Comparison of ENCODE assay signal across 8 mouse cellular contexts in genomic region chr14:16243603-16244209, GRCm38 (mm10). TPM values are rescaled to one million over a fixed set of nuclear protein-coding genes. Genes with fewer than 3 reads are reported as not detected.
DNase-seq lines count a peak whose midpoint lies in the region; ATAC-seq lines count a peak whose summit lies in the region.

No protein-coding gene starts in this region.

- no peak for ATAC-seq in embryonic facial prominence, embryonic 13.5 days (ENCODE audit: insufficient number of reproducible peaks, insufficient read depth, low FRiP score, low TSS enrichment, low read depth)
- ATAC-seq in liver, embryonic 11.5 days (replicated peaks; ENCODE audit: low FRiP score), result no peak; the same call in 1 of the 2 replicates
- ATAC-seq in neural tube, embryonic 12.5 days (ENCODE audit: low FRiP score, low read depth), result 0 out of 2 replicates have a peak, but pooled peaks have one; percentile 7

- peak overlapping the region; percentile 78 for H3K9ac ChIP-seq in embryonic facial prominence, embryonic 13.5 days
- peak overlapping the region; percentile 82 for H3K9ac ChIP-seq in liver, embryonic 11.5 days (ENCODE audit: low read depth, low read length)
- H3K9ac ChIP-seq in neural tube, embryonic 12.5 days, result peak overlapping the region; percentile 58

- no peaks in the 10 kb centered on the region for H3K27me3 ChIP-seq in embryonic facial prominence, embryonic 13.5 days
- H3K27me3 ChIP-seq in hindbrain, embryonic 10.5 days (ENCODE audit: insufficient read depth, poor library complexity, severe bottlenecking), result no peaks in the 10 kb centered on the region
- H3K27me3 ChIP-seq in liver, embryonic 11.5 days (replicated peaks; ENCODE audit: control insufficient read depth, insufficient read depth, low read length), result no peaks in the 10 kb centered on the region
- no peaks in the 10 kb centered on the region for H3K27me3 ChIP-seq in neural tube, embryonic 12.5 days (replicated peaks)

- DNase-seq in urinary bladder, adult 18-20 months (ENCODE audit: low spot score in 2 of 2), result peak; percentile 21 to 48
- DNase-seq in urinary bladder, adult 2 months (ENCODE audit: low spot score), result no peak
- no peak for DNase-seq in hindbrain, embryonic 10.5 days (ENCODE audit: low spot score)
- DNase-seq in liver, embryonic 11.5 days (ENCODE audit: low spot score), result no peak
- DNase-seq in ovary, postnatal 36 days (ENCODE audit: low spot score), result no peak
- DNase-seq in gastrocnemius, postnatal 10 days, result no peak

- H3K4me1 ChIP-seq in embryonic facial prominence, embryonic 13.5 days, result 0 out of 2 replicates have a peak, but pooled peaks cover 3% of the 10 kb centered on the region
- peaks cover 7% of the 10 kb centered on the region for H3K4me1 ChIP-seq in hindbrain, embryonic 10.5 days (replicated peaks)
- H3K4me1 ChIP-seq in liver, embryonic 11.5 days (replicated peaks; ENCODE audit: control insufficient read depth, insufficient read depth, low read length), result peaks cover 24% of the 10 kb centered on the region
- H3K4me1 ChIP-seq in neural tube, embryonic 12.5 days, result peaks cover 4% of the 10 kb centered on the region; the same call in 1 of the 2 replicates

- 16% methylated on average over 10 of the region's 10 CpGs for WGBS in embryonic facial prominence, embryonic 13.5 days
- WGBS in hindbrain, embryonic 10.5 days, result 19% methylated on average over 10 of the region's 10 CpGs
- 4% methylated on average over 10 of the region's 10 CpGs for WGBS in liver, embryonic 11.5 days
- WGBS in neural tube, embryonic 12.5 days, result 21% methylated on average over 10 of the region's 10 CpGs

- H3K27ac ChIP-seq in embryonic facial prominence, embryonic 13.5 days, result no peak overlapping the region
- H3K27ac ChIP-seq in hindbrain, embryonic 10.5 days, result peak overlapping the region; percentile 93
- peak overlapping the region; percentile 91 for H3K27ac ChIP-seq in liver, embryonic 11.5 days (ENCODE audit: low read depth, low read length)
- no peak overlapping the region for H3K27ac ChIP-seq in neural tube, embryonic 12.5 days

- H3K36me3 ChIP-seq in embryonic facial prominence, embryonic 13.5 days, result no peaks in the 10 kb centered on the region
- H3K36me3 ChIP-seq in hindbrain, embryonic 10.5 days, result peaks cover 4% of the 10 kb centered on the region; the same call in 1 of the 2 replicates
- no peaks in the 10 kb centered on the region for H3K36me3 ChIP-seq in liver, embryonic 11.5 days (ENCODE audit: control insufficient read depth, insufficient read depth, low read length)
- H3K36me3 ChIP-seq in neural tube, embryonic 12.5 days, result no peaks in the 10 kb centered on the region

- no peaks in the 10 kb centered on the region for H3K9me3 ChIP-seq in embryonic facial prominence, embryonic 13.5 days
- H3K9me3 ChIP-seq in hindbrain, embryonic 10.5 days, result no peaks in the 10 kb centered on the region
- H3K9me3 ChIP-seq in liver, embryonic 11.5 days (ENCODE audit: control insufficient read depth, low read length), result no peaks in the 10 kb centered on the region
- no peaks in the 10 kb centered on the region for H3K9me3 ChIP-seq in neural tube, embryonic 12.5 days

- peak overlapping the region; percentile 63 for H3K4me3 ChIP-seq in embryonic facial prominence, embryonic 13.5 days
- H3K4me3 ChIP-seq in hindbrain, embryonic 10.5 days, result peak overlapping the region; percentile 64
- H3K4me3 ChIP-seq in liver, embryonic 11.5 days (ENCODE audit: low read depth, low read length), result peak overlapping the region; percentile 69
- peak overlapping the region; percentile 48 for H3K4me3 ChIP-seq in neural tube, embryonic 12.5 days

- H3K4me2 ChIP-seq in embryonic facial prominence, embryonic 13.5 days, result peak overlapping the region; percentile 69
- peak overlapping the region; percentile 65 for H3K4me2 ChIP-seq in liver, embryonic 11.5 days
- peak overlapping the region; percentile 63 for H3K4me2 ChIP-seq in neural tube, embryonic 12.5 days (replicated peaks)

RNA-seq across cellular contexts. Expression of gene Ngly1, which starts 5.4 kb away (rescaled TPM):
- polyA plus RNA-seq in urinary bladder, adult 2 months (2012; rRNA removed), result 26.2 and 26.6 TPM in 2 replicates
- polyA plus RNA-seq in embryonic facial prominence, embryonic 13.5 days (2015; fragmentation: Nextera tagmentation; extraction: Ambion mirVana), result 40.2 and 43.2 TPM in 2 replicates
- 14.9 and 15.6 TPM in 2 replicates for polyA plus RNA-seq in hindbrain, embryonic 10.5 days (2016; fragmentation: Nextera tagmentation; extraction: Ambion mirVana)
- polyA plus RNA-seq in liver, embryonic 11.5 days (2014; fragmentation: Nextera tagmentation; extraction: Ambion mirVana), result 25.7 and 29.3 TPM in 2 replicates
- 21.1 and 22.6 TPM in 2 replicates for polyA plus RNA-seq in neural tube, embryonic 12.5 days (2016; fragmentation: Nextera tagmentation; extraction: Ambion mirVana)
- total RNA-seq in gastrocnemius, postnatal 10 days (2021), result 10 to 100 TPM; 44.2 to 46.2 TPM

RNA-seq across cellular contexts. Expression of gene Oxsm, which starts 5.9 kb away (rescaled TPM):
- 7.4 and 8.0 TPM in 2 replicates for polyA plus RNA-seq in urinary bladder, adult 2 months (2012; rRNA removed)
- 1.5 and 2.0 TPM in 2 replicates for polyA plus RNA-seq in embryonic facial prominence, embryonic 13.5 days (2015; fragmentation: Nextera tagmentation; extraction: Ambion mirVana)
- 1.6 and 2.0 TPM in 2 replicates for polyA plus RNA-seq in hindbrain, embryonic 10.5 days (2016; fragmentation: Nextera tagmentation; extraction: Ambion mirVana)
- 2.6 and 2.9 TPM in 2 replicates for polyA plus RNA-seq in liver, embryonic 11.5 days (2014; fragmentation: Nextera tagmentation; extraction: Ambion mirVana)
- 0.99 and 1.5 TPM in 2 replicates for polyA plus RNA-seq in neural tube, embryonic 12.5 days (2016; fragmentation: Nextera tagmentation; extraction: Ambion mirVana)
- total RNA-seq in gastrocnemius, postnatal 10 days (2021), result 10 to 100 TPM; 11.0 to 11.8 TPM

Comparison
In these comparisons a context has a peak if more than half of its experiments do, and no peak if none do; other contexts are left out.
1. DNase-seq: peak in urinary bladder, adult 18-20 months (2 of 2); none in urinary bladder, adult 2 months (single experiment), hindbrain, embryonic 10.5 days (single experiment), liver, embryonic 11.5 days (single experiment), ovary, postnatal 36 days (single experiment) and gastrocnemius, postnatal 10 days (single experiment).
2. H3K27ac ChIP-seq: peak in hindbrain, embryonic 10.5 days (single experiment) and liver, embryonic 11.5 days (single experiment); none in embryonic facial prominence, embryonic 13.5 days (single experiment) and neural tube, embryonic 12.5 days (single experiment).
3. Peak in every context shown above with its lines, with median percentiles within 50 percentile points of each other: H3K4me2 ChIP-seq, H3K4me3 ChIP-seq and H3K9ac ChIP-seq.